Mouse (Mus musculus): Measurements from ENCODE around the gene Csta1. TPM values are rescaled to one million over a fixed set of nuclear protein-coding genes. Genes with fewer than 3 reads are reported as not detected.

Gene Csta1
- polyA plus RNA-seq, 1 experiment from 2014 or later = 0.06 TPM

Other genes with a start within 250 kb of the Csta1 start
- 2.3 and 2.8 TPM in 2 replicates for gene Parp9, start 192.8 kb downstream of the Csta1 start, polyA plus RNA-seq (2016; fragmentation: Nextera tagmentation; extraction: Ambion mirVana)
- 1.9 and 2.2 TPM in 2 replicates for gene Dtx3l, start 192.1 kb downstream of the Csta1 start, polyA plus RNA-seq (2016; fragmentation: Nextera tagmentation; extraction: Ambion mirVana)
- gene Kpna1, start 152.5 kb downstream of the Csta1 start, polyA plus RNA-seq (2016; fragmentation: Nextera tagmentation; extraction: Ambion mirVana) = 77.8 and 83.9 TPM in 2 replicates
- gene Wdr5b, start 90.1 kb downstream of the Csta1 start, polyA plus RNA-seq (2016; fragmentation: Nextera tagmentation; extraction: Ambion mirVana) = 11.2 and 11.5 TPM in 2 replicates
- 162 and 187 TPM in 2 replicates for gene Fam162a, start 59.6 kb downstream of the Csta1 start, polyA plus RNA-seq (2016; fragmentation: Nextera tagmentation; extraction: Ambion mirVana)
- gene Ccdc58, start 59.6 kb downstream of the Csta1 start, polyA plus RNA-seq (2016; fragmentation: Nextera tagmentation; extraction: Ambion mirVana) = 47.7 and 64.5 TPM in 2 replicates
- 1.5 TPM in 1 of 2 replicates, not detected in the other for gene Stfa2l1, start 25.6 kb upstream of the Csta1 start, polyA plus RNA-seq (2016; fragmentation: Nextera tagmentation; extraction: Ambion mirVana)
- gene Gm5483, start 53.0 kb upstream of the Csta1 start, polyA plus RNA-seq (2016; fragmentation: Nextera tagmentation; extraction: Ambion mirVana) = 1.5 and 2.6 TPM in 2 replicates
- gene Gm5416, start 79.2 kb upstream of the Csta1 start, polyA plus RNA-seq (2016; fragmentation: Nextera tagmentation; extraction: Ambion mirVana) = not detected in 2 replicates
- not detected in 2 replicates for gene 2010005H15Rik, start 90.2 kb upstream of the Csta1 start, polyA plus RNA-seq (2016; fragmentation: Nextera tagmentation; extraction: Ambion mirVana)
- gene Stfa1, start 145.7 kb upstream of the Csta1 start, polyA plus RNA-seq (2016; fragmentation: Nextera tagmentation; extraction: Ambion mirVana) = 6.2 and 6.6 TPM in 2 replicates
- gene BC117090, start 203.1 kb upstream of the Csta1 start, polyA plus RNA-seq (2016; fragmentation: Nextera tagmentation; extraction: Ambion mirVana) = not detected in 2 replicates
- 4.5 and 5.9 TPM in 2 replicates for gene BC100530, start 236.5 kb upstream of the Csta1 start, polyA plus RNA-seq (2016; fragmentation: Nextera tagmentation; extraction: Ambion mirVana)

Measured in neural tube, embryonic 12.5 days (tissue).